Mouse (Mus musculus) testis, adult 2 months (tissue): ENCODE measurements at regions not wholly inside any gene's neighbourhood (a gene's known extent, or its start where the extent isn't known, plus 50 kb on each side); places are given as distances from the start of the nearest gene placed in this dataset.

Experiments
- CTCF ChIP-seq: fragments of 200-500 bp; IDR thresholded peaks from 2 replicates; pipeline ENCODE4 v1.5.1; 2012; ENCODE audit warnings: low read depth, mild to moderate bottlenecking, inconsistent platforms, low read length, moderate library complexity; ENCODE audit not compliant: control insufficient read depth, insufficient read depth, insufficient replicate concordance
- POLR2A ChIP-seq: fragments of 200-500 bp; IDR thresholded peaks from 2 replicates; pipeline ENCODE4 v1.6.1; 2012; ENCODE audit warnings: low read depth, mild to moderate bottlenecking, inconsistent platforms, low read length, moderate library complexity; ENCODE audit not compliant: control insufficient read depth

GRCm38 (mm10) chr13:101848601-101849147 lies 80.7 kb upstream of the Pik3r1 start:
- TF ChIP-seq CTCF (no peak), POLR2A (no peak)
